Mouse (Mus musculus) heart, embryonic 14.5 days (tissue): ENCODE data around the gene Duoxa1. TPM values are rescaled to one million over a fixed set of nuclear protein-coding genes. Genes with fewer than 3 reads are reported as not detected.

ENCODE experiments used
- ATAC-seq: fragments of 200-750 bp; cut with Nextera tagmentation; 2 replicates; pipeline ENCODE4 v1.8.0; 2017; ENCODE audit warnings: low read depth, moderate TSS enrichment; ENCODE audit not compliant: insufficient number of reproducible peaks, insufficient read depth, low FRiP score
- H3K27ac ChIP-seq, 2 experiments: fragments of 200-500 bp in 1 of 2; fragments of 300-500 bp in 1 of 2; sonication (generic) in 1 of 2; replicated peaks in 1 of 2; 2 replicates each; pipeline ENCODE4 v1.5.1; 2012 to 2014; ENCODE audit warnings: low read depth in 2 of 2, low read length in 2 of 2, control low read depth in 1 of 2, mild to moderate bottlenecking in 1 of 2, mixed read lengths in 1 of 2; ENCODE audit not compliant: control insufficient read depth in 1 of 2, insufficient read depth in 1 of 2
- H3K27me3 ChIP-seq: fragments of 300-500 bp; sonication (generic); 2 replicates; pipeline ENCODE4 v1.6.1; 2014; ENCODE audit warnings: mild to moderate bottlenecking, low read length, control low read depth; ENCODE audit not compliant: control insufficient read depth, insufficient read depth
- H3K36me3 ChIP-seq: fragments of 300-500 bp; sonication (generic); 2 replicates; pipeline ENCODE4 v1.6.1; 2014; ENCODE audit warnings: mild to moderate bottlenecking, control low read depth, low read length, mixed read lengths; ENCODE audit not compliant: control insufficient read depth, insufficient read depth
- H3K4me1 ChIP-seq, 2 experiments: fragments of 200-500 bp in 1 of 2; fragments of 300-500 bp in 1 of 2; sonication (generic) in 1 of 2; 2 replicates each; pipeline ENCODE4 v1.6.1; 2012 to 2014; ENCODE audit warnings: low read length in 2 of 2, control low read depth in 1 of 2, mixed read lengths in 1 of 2; ENCODE audit not compliant: control insufficient read depth in 2 of 2, insufficient read depth in 2 of 2
- H3K4me2 ChIP-seq: fragments of 300-500 bp; sonication (generic); 2 replicates; pipeline ENCODE4 v1.6.1; 2014; ENCODE audit warnings: mild to moderate bottlenecking, low read length
- H3K4me3 ChIP-seq, 2 experiments: fragments of 200-500 bp in 1 of 2; fragments of 300-500 bp in 1 of 2; sonication (generic) in 1 of 2; 2 replicates each; pipeline ENCODE4 v1.5.1; 2012 to 2014; ENCODE audit warnings: low read length in 2 of 2, mild to moderate bottlenecking in 2 of 2, control low read depth in 1 of 2, low read depth in 1 of 2, moderate library complexity in 1 of 2; ENCODE audit not compliant: control insufficient read depth in 1 of 2, insufficient read depth in 1 of 2
- H3K9ac ChIP-seq: fragments of 300-500 bp; sonication (generic); 2 replicates; pipeline ENCODE4 v1.6.1; 2014; ENCODE audit warnings: mild to moderate bottlenecking, low read length
- H3K9me3 ChIP-seq: fragments of 300-500 bp; sonication (generic); 2 replicates; pipeline ENCODE4 v1.6.1; 2016; ENCODE audit warnings: low read length, control low read depth; ENCODE audit not compliant: control insufficient read depth
- WGBS: fragments of 180-500 bp; shearing (Covaris S2); extraction: QIAGEN DNeasy Blood & Tissue Kit; methylation state at CpG from one replicate; pipeline ENCODE4 v1.1.7; 2014; 5-methylcytosine and 5-hydroxymethylcytosine counted together
- polyA plus RNA-seq: library from polyadenylated mRNA; unstranded; fragments of >200 nt; fragmentation: Nextera tagmentation; extraction: Ambion mirVana; gene quantifications from 2 replicates; pipeline ENCODE4 v1.2.1, GENCODE M21; 2014

The Duoxa1 gene
- polyA plus RNA-seq, 1 experiment from 2014 or later: not detected

- Histone ChIP-seq H3K9ac (peak overlapping the region; percentile 16; the same call in 1 of the 2 replicates), H3K4me3 (peak overlapping the region; percentile 25 to 39), H3K27ac (no peak overlapping the region), H3K9me3 (no peaks in the 10 kb centered on the region), H3K36me3 (no peaks in the 10 kb centered on the region), H3K4me2 (peak overlapping the region; percentile 75), H3K4me1 (peaks cover 11 to 41% of the 10 kb centered on the region in 2 experiments; a peak in 3 of 4 replicates), H3K27me3 (peaks cover 95% of the 10 kb centered on the region)
- no peak; the same call in 1 of the 2 replicates for ATAC-seq
- WGBS: 2% methylated on average over 44 of the region's 48 CpGs
These were observed 12.2 kb downstream of the Duoxa1 start for GRCm38 (mm10) chr2:122301081-122301920.

GRCm38 (mm10) chr2:122300656-122301020, 12.9 kb downstream of the Duoxa1 start:
- WGBS: 8% methylated on average over 14 of the region's 14 CpGs
- peaks cover 11 to 41% of the 10 kb centered on the region in 2 experiments; a peak in 3 of 4 replicates for H3K4me1 ChIP-seq
- peaks cover 95% of the 10 kb centered on the region for H3K27me3 ChIP-seq
- H3K4me2 ChIP-seq: peak overlapping the region; percentile 75
- no peak overlapping the region for H3K27ac ChIP-seq
- no peaks in the 10 kb centered on the region for H3K9me3 ChIP-seq
- 0 out of 4 replicates have a peak overlapping the region, but pooled peaks of 1 of the 2 experiments have one; percentile 39 for H3K4me3 ChIP-seq
- no peaks in the 10 kb centered on the region for H3K36me3 ChIP-seq
- H3K9ac ChIP-seq: no peak overlapping the region
- no peak for ATAC-seq

GRCm38 (mm10) chr2:122299911-122300655, 13.4 kb downstream of the Duoxa1 start:
- peaks cover 11 to 41% of the 10 kb centered on the region in 2 experiments; a peak in 3 of 4 replicates for H3K4me1 ChIP-seq
- H3K9me3 ChIP-seq: no peaks in the 10 kb centered on the region
- no peak for ATAC-seq
- H3K27me3 ChIP-seq: peaks cover 95% of the 10 kb centered on the region
- no peak overlapping the region for H3K27ac ChIP-seq
- H3K9ac ChIP-seq: no peak overlapping the region
- WGBS: 14% methylated on average over 14 of the region's 14 CpGs
- no peak overlapping the region for H3K4me2 ChIP-seq
- H3K36me3 ChIP-seq: no peaks in the 10 kb centered on the region
- no peak overlapping the region for H3K4me3 ChIP-seq

- no peaks in the 10 kb centered on the region for H3K9me3 ChIP-seq
- ATAC-seq: no peak
- H3K4me2 ChIP-seq: peak within 1 kb of the TSS; percentile 70
- WGBS: 1% methylated on average over 43 of the region's 43 CpGs
- H3K36me3 ChIP-seq: no peaks in the 10 kb centered on the region
- no peak within 1 kb of the TSS for H3K9ac ChIP-seq
- peaks cover 11 to 41% of the 10 kb centered on the region in 2 experiments; a peak in 3 of 4 replicates for H3K4me1 ChIP-seq
- H3K27me3 ChIP-seq: peaks cover 95% of the 10 kb centered on the region
- no peak within 1 kb of the TSS for H3K27ac ChIP-seq
- H3K4me3 ChIP-seq: peak within 1 kb of the TSS; percentile 29 to 38
These were observed 14.7 kb downstream of the Duoxa1 start, which contains the start of gene Duoxa2 for GRCm38 (mm10) chr2:122298596-122299490. Gene Duoxa2 (plus strand): TSS chr2:122298900.

GRCm38 (mm10) chr2:122298096-122298499, 15.4 kb downstream of the Duoxa1 start, which contains the start of gene Duox2:
Gene Duox2 (minus strand): TSS chr2:122298449.
- WGBS: 5% methylated on average over 13 of the region's 13 CpGs
- Histone ChIP-seq H3K9ac (no peak within 1 kb of the TSS), H3K27ac (no peak within 1 kb of the TSS), H3K4me3 (peak within 1 kb of the TSS; percentile 29 to 38), H3K4me2 (peak within 1 kb of the TSS; percentile 70), H3K9me3 (no peaks in the 10 kb centered on the region), H3K4me1 (peaks cover 11 to 41% of the 10 kb centered on the region in 2 experiments; a peak in 3 of 4 replicates), H3K27me3 (peaks cover 95% of the 10 kb centered on the region), H3K36me3 (no peaks in the 10 kb centered on the region)
- no peak for ATAC-seq

DNA sequence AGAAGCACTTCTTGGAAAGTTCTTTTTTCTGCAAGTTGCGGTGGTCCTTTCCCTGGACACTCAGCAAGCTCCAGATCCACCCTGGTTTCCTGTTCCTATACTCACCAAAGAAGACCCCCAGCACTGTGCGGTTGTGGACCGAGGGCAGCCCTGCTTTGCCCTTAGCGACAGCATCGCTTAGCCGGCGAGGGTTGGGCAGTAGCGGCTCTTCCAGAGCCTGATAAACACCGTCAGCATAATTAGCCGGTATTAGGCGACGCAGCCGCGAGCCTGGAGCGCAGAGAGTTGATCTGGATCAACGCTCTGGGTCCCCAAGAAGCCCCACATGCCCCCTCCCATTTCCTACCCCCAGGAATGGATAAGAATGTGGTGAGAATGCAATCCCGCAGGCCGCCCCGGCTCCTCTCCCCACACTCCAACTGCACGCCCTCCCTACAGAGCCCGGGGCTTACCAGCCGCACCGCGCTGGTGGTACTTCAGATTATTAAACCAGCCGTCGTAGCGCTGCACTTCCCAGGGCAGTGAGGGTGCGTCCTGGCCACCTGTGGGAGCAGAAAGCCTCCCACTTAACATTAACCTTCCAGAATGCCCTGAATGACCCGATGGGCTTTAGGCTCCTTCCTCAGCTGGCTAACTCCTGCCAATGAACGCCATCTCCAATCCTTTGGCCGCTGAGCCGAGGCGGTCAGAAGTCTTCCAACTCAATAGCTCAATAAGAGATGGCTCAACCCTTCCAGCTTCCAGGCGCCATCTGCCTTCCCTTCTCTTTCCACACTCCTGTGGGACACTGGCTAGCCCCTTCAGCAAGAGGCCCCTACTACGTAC, 16.0 kb downstream of the Duoxa1 start:
- Histone ChIP-seq H3K4me1 (peaks cover 11 to 41% of the 10 kb centered on the region in 2 experiments; a peak in 3 of 4 replicates), H3K36me3 (no peaks in the 10 kb centered on the region), H3K9ac (no peak overlapping the region), H3K27ac (no peak overlapping the region), H3K4me3 (peak overlapping the region in 1 of 2 experiments; percentile 38; a peak in 2 of 4 replicates), H3K27me3 (peaks cover 95% of the 10 kb centered on the region), H3K9me3 (no peaks in the 10 kb centered on the region), H3K4me2 (peak overlapping the region; percentile 44)
- no peak for ATAC-seq
- WGBS: 1% methylated on average over 35 of the region's 35 CpGs
